Comparison of ENCODE assay signal across 21 mouse cellular contexts in genomic region chr2:4857186-4857585, GRCm38 (mm10). TPM values are rescaled to one million over a fixed set of nuclear protein-coding genes. Genes with fewer than 3 reads are reported as not detected.
DNase-seq lines count a peak whose midpoint lies in the region; ATAC-seq and TF ChIP-seq lines count a peak whose summit lies in the region.
"Had no signal": no experiment of that assay in that cellular context is flagged by ENCODE, and none has a peak within 500 bp of the region (broad histone marks: within the 10 kb centered on the region; RNA-seq: fewer than 3 reads in every experiment).

No protein-coding gene starts in this region.

- H3K27ac ChIP-seq in gastrocnemius, adult 2 months: no peak overlapping the region
- H3K27ac ChIP-seq in lung, embryonic 16.5 days (ENCODE audit: low read length): no peak overlapping the region
- H3K27ac ChIP-seq: heart, embryonic 10.5 days; hindbrain, embryonic 15.5 days; limb, embryonic 15.5 days; macrophage; midbrain, embryonic 15.5 days had no signal

- H3K27me3 ChIP-seq in lung, embryonic 16.5 days (ENCODE audit: control insufficient read depth, insufficient read depth, low read depth, low read length): no peaks in the 10 kb centered on the region
- H3K27me3 ChIP-seq: hindbrain, embryonic 15.5 days; limb, embryonic 15.5 days; midbrain, embryonic 15.5 days had no signal

- ATAC-seq in lung, embryonic 16.5 days (ENCODE audit: low read depth): peak; percentile 31; the same call in 1 of the 2 replicates
- no peak for ATAC-seq in megakaryocyte, adult 5-6 weeks (ENCODE audit: poor library complexity, severe bottlenecking)
- ATAC-seq: forebrain, embryonic 14.5 days; liver, postnatal 0 days; midbrain, embryonic 15.5 days had no signal

- no peak overlapping the region for H3K4me3 ChIP-seq in gastrocnemius, adult 2 months
- H3K4me3 ChIP-seq in lung, embryonic 16.5 days (ENCODE audit: low read length): no peak overlapping the region
- H3K4me3 ChIP-seq: erythroblast, embryonic 14.5 days; heart, embryonic 10.5 days; hindbrain, embryonic 15.5 days; limb, embryonic 15.5 days; midbrain, embryonic 15.5 days had no signal

- 46% methylated on average over 5 of the region's 5 CpGs for WGBS in lung, embryonic 16.5 days

- no peaks in the 10 kb centered on the region for H3K9me3 ChIP-seq in lung, embryonic 16.5 days (ENCODE audit: control insufficient read depth, low read length)
- H3K9me3 ChIP-seq: heart, embryonic 10.5 days; hindbrain, embryonic 15.5 days; limb, embryonic 15.5 days; midbrain, embryonic 15.5 days had no signal

- DNase-seq in gastrocnemius, adult 2 months: peak; percentile 39
- no peak for DNase-seq in gastrocnemius, postnatal 10 days
- DNase-seq in lung, adult 18-20 months: no peak
- peak; percentile 37 to 52 for DNase-seq in kidney, adult 8-10 months
- peak; percentile 8 for DNase-seq in skeletal muscle tissue, adult 2 months (ENCODE audit: low read depth, low spot score)
- no peak for DNase-seq in spleen, postnatal 14 days (ENCODE audit: low spot score in 2 of 2)
- DNase-seq: B cell, adult 2 months; cerebellum, adult 11 months; cerebellum, postnatal 25 days; heart, postnatal 14 days; liver, postnatal 0 days; thymus, postnatal 25 days had no signal

- H3K9ac ChIP-seq in lung, embryonic 16.5 days (ENCODE audit: low read length): no peak overlapping the region
- H3K9ac ChIP-seq: hindbrain, embryonic 15.5 days; limb, embryonic 15.5 days; liver, postnatal 0 days; midbrain, embryonic 15.5 days had no signal

- no peak overlapping the region for H3K4me2 ChIP-seq in lung, embryonic 16.5 days (ENCODE audit: low read depth, low read length)
- H3K4me2 ChIP-seq: hindbrain, embryonic 15.5 days; limb, embryonic 15.5 days; midbrain, embryonic 15.5 days had no signal

- no peaks in the 10 kb centered on the region for H3K36me3 ChIP-seq in lung, embryonic 16.5 days (ENCODE audit: control insufficient read depth, insufficient read depth, low read length)
- H3K36me3 ChIP-seq: heart, embryonic 10.5 days; hindbrain, embryonic 15.5 days; limb, embryonic 15.5 days; midbrain, embryonic 15.5 days had no signal

- no peaks in the 10 kb centered on the region for H3K4me1 ChIP-seq in lung, embryonic 16.5 days (replicated peaks; ENCODE audit: control insufficient read depth, insufficient read depth, low read length)
- H3K4me1 ChIP-seq: heart, embryonic 10.5 days; hindbrain, embryonic 15.5 days; midbrain, embryonic 15.5 days had no signal

- TF ChIP-seq CTCF in gastrocnemius, adult 2 months (IDR thresholded peaks at IDR 0.05): no peak

- intact Hi-C loops in gastrocnemius, adult 2 months (cut with DNase I): no loop called here

RNA-seq across cellular contexts. Expression of gene Sephs1, which starts 24.2 kb away (rescaled TPM):
- total RNA-seq in gastrocnemius, adult 2 months (2021): 10 to 100 TPM; 17.9 to 19.6 TPM
- total RNA-seq in gastrocnemius, postnatal 10 days (2021): 10 to 100 TPM; 24.0 to 29.2 TPM
- 85.6 and 89.5 TPM in 2 replicates for polyA plus RNA-seq in lung, embryonic 16.5 days (2015; fragmentation: Nextera tagmentation; extraction: Ambion mirVana)
- total RNA-seq in megakaryocyte, adult 5-6 weeks (2015): 24.1 and 25.3 TPM in 2 replicates
- 31.8 and 34.9 TPM in 2 replicates for total RNA-seq in megakaryocyte, adult 5-6 weeks (2017)

Comparison
In these comparisons a context has a peak if more than half of its experiments do, and no peak if none do; other contexts are left out.
1. DNase-seq: peak in gastrocnemius, adult 2 months (single experiment), kidney, adult 8-10 months (2 of 2) and skeletal muscle tissue, adult 2 months (single experiment); none in gastrocnemius, postnatal 10 days (single experiment), lung, adult 18-20 months (0 of 2) and spleen, postnatal 14 days (0 of 2).